Mouse (Mus musculus) forebrain, embryonic 14.5 days (tissue): Measurements from ENCODE around the gene Serac1. TPM values are rescaled to one million over a fixed set of nuclear protein-coding genes. Genes with fewer than 3 reads are reported as not detected.
"Not testable (repeated sequence)": the region's sequence is repeated elsewhere in the genome, so short reads cannot be mapped to it uniquely, and the experiment has no call there.

ENCODE experiments used
- ATAC-seq: fragments of 200-750 bp; cut with Nextera tagmentation; 2 replicates; pipeline ENCODE4 v1.8.0; 2017; ENCODE audit warnings: mild to moderate bottlenecking, moderate library complexity
- DNase-seq: peaks from one replicate; pipeline ENCODE4 v3.0.0-alpha.2; 2015; ENCODE audit warnings: low spot score
- H3K27ac ChIP-seq: fragments of 300-500 bp; sonication (generic); 2 replicates; pipeline ENCODE4 v1.5.1; 2014; ENCODE audit warnings: low read depth, mild to moderate bottlenecking, control low read depth, low read length, moderate library complexity
- H3K27me3 ChIP-seq: fragments of 300-500 bp; sonication (generic); replicated peaks from 2 replicates; pipeline ENCODE4 v1.6.1; 2014; ENCODE audit warnings: low read length, control low read depth, mixed read lengths; ENCODE audit not compliant: control insufficient read depth, insufficient read depth
- H3K36me3 ChIP-seq: fragments of 300-500 bp; sonication (generic); 2 replicates; pipeline ENCODE4 v1.6.1; 2014; ENCODE audit warnings: low read length, control low read depth; ENCODE audit not compliant: control insufficient read depth, insufficient read depth
- H3K4me1 ChIP-seq: fragments of 300-500 bp; sonication (generic); 2 replicates; pipeline ENCODE4 v1.6.1; 2014; ENCODE audit warnings: antibody characterized with exemption, low read length, control low read depth; ENCODE audit not compliant: control insufficient read depth, insufficient read depth
- H3K4me2 ChIP-seq: fragments of 300-500 bp; sonication (generic); 2 replicates; pipeline ENCODE4 v1.6.1; 2014; ENCODE audit warnings: mild to moderate bottlenecking, control low read depth, low read length
- H3K4me3 ChIP-seq: fragments of 300-500 bp; sonication (generic); 2 replicates; pipeline ENCODE4 v1.5.1; 2014; ENCODE audit warnings: low read depth, low read length, control low read depth
- H3K9ac ChIP-seq: fragments of 300-500 bp; sonication (generic); 2 replicates; pipeline ENCODE4 v1.6.1; 2014; ENCODE audit warnings: mild to moderate bottlenecking, low read length, control low read depth, moderate library complexity
- H3K9me3 ChIP-seq: fragments of 300-500 bp; sonication (generic); replicated peaks from 2 replicates; pipeline ENCODE4 v1.6.1; 2016; ENCODE audit warnings: low read length, control low read depth, mixed read lengths; ENCODE audit not compliant: control insufficient read depth
- WGBS: fragments of 180-500 bp; shearing (Covaris S2); extraction: QIAGEN DNeasy Blood & Tissue Kit; methylation state at CpG from one replicate; pipeline ENCODE4 v1.1.7; 2014; 5-methylcytosine and 5-hydroxymethylcytosine counted together
- polyA plus RNA-seq: library from polyadenylated mRNA; unstranded; fragments of >200 nt; fragmentation: Nextera tagmentation; extraction: Ambion mirVana; gene quantifications from 2 replicates; pipeline ENCODE4 v1.2.1, GENCODE M21; 2014

Serac1 gene
- polyA plus RNA-seq, 1 experiment from 2014 or later, result 8.1 TPM

GRCm38 (mm10) chr17:6037507-6037906, 42.0 kb downstream of the Serac1 start:
- no peaks in the 10 kb centered on the region for H3K9me3 ChIP-seq
- H3K36me3 ChIP-seq, result peaks cover 7% of the 10 kb centered on the region
- no peaks in the 10 kb centered on the region for H3K4me1 ChIP-seq
- no peak overlapping the region for H3K4me3 ChIP-seq
- no peak overlapping the region for H3K4me2 ChIP-seq
- H3K27me3 ChIP-seq, result no peaks in the 10 kb centered on the region
- no peak overlapping the region for H3K27ac ChIP-seq
- ATAC-seq (no peak), DNase-seq (no peak)
- H3K9ac ChIP-seq, result no peak overlapping the region
- 87% methylated on average over 10 of the region's 10 CpGs for WGBS

DNA sequence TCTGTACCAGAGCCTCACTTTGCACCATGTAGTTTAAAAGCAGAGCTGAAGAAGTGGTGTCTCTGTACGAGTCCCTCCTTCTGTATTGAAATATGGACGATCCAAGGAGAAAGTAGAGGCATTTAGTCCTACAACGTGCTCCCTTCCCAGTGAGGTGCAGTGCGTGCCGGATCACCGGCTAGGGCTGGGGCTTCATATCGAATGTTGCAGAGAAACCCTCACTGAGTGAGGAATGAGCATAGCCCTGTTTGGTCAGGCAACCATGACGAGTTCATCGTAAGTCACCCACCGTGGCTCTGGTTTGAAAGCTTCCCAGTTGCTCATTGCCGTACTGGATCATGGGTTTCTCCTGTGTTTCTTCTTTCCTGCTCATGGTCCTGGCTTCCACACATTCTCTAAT, 42.7 kb downstream of the Serac1 start:
- Histone ChIP-seq H3K27me3 (no peaks in the 10 kb centered on the region), H3K27ac (no peak overlapping the region), H3K9me3 (no peaks in the 10 kb centered on the region), H3K36me3 (peaks cover under 1% of the 10 kb centered on the region; the same call in 1 of the 2 replicates), H3K4me3 (no peak overlapping the region), H3K4me1 (no peaks in the 10 kb centered on the region), H3K4me2 (no peak overlapping the region), H3K9ac (no peak overlapping the region)
- no peak for ATAC-seq
- no peak for DNase-seq
- WGBS, result 91% methylated on average over 11 of the region's 11 CpGs

DNA sequence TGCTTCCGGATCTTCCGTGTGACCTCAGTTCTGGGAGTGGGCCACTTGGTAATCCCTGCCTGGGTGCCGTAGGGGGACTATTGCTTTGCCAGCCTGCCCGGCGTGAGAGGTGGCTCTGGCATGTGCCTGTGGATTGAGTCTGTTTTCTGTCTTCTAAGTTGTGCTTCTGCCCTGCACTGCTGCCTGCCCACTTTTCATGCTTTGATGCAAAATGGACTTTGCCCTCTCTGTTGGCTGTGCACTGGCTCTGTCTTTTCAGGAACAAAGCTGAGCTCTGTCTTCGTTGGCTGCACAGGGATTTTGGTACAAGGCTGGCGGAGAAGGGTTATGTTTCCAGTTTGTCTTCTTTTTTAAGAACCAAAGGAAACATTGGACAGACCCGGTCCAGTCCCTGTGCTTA, 43.1 kb downstream of the Serac1 start:
- DNase-seq (no peak), ATAC-seq (no peak)
- Histone ChIP-seq H3K9me3 (no peaks in the 10 kb centered on the region), H3K36me3 (no peaks in the 10 kb centered on the region), H3K4me3 (no peak overlapping the region), H3K4me2 (no peak overlapping the region), H3K4me1 (no peaks in the 10 kb centered on the region), H3K27me3 (no peaks in the 10 kb centered on the region), H3K9ac (no peak overlapping the region), H3K27ac (no peak overlapping the region)
- 88% methylated on average over 8 of the region's 8 CpGs for WGBS

DNA sequence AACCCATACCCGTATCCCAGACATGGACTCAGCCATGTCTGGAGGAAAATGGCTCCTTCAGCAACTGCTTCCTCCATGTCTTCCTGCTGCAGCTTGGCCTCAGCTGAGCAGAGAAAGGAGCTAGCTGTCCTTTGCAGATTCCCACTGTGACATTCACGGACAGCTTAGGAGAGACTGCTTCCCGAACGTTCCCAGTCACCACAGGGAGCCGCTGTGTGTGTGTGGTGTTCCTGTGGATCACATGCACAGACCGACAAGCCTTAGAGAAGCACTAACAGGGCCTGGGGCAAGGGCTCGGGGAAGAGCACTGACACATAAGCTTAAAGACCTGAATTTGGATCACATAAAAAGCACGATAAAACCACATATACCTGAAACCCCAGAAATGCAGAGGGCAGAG, 43.9 kb downstream of the Serac1 start:
- Histone ChIP-seq H3K27ac (no peak overlapping the region), H3K4me2 (no peak overlapping the region), H3K9ac (no peak overlapping the region), H3K4me1 (no peaks in the 10 kb centered on the region), H3K9me3 (no peaks in the 10 kb centered on the region), H3K27me3 (no peaks in the 10 kb centered on the region), H3K4me3 (no peak overlapping the region), H3K36me3 (no peaks in the 10 kb centered on the region)
- 30% methylated on average over 8 of the region's 8 CpGs for WGBS
- DNase-seq, result no peak
- no peak for ATAC-seq

- Histone ChIP-seq H3K36me3 (no peaks in the 10 kb centered on the region), H3K27me3 (no peaks in the 10 kb centered on the region), H3K4me1 (no peaks in the 10 kb centered on the region), H3K4me3 (no peak overlapping the region), H3K9me3 (no peaks in the 10 kb centered on the region), H3K27ac (no peak overlapping the region), H3K9ac (no peak overlapping the region), H3K4me2 (no peak overlapping the region)
- no peak for DNase-seq
- WGBS, result 83% methylated on average over 7 of the region's 7 CpGs
- ATAC-seq, result no peak
Observed at GRCm38 (mm10) chr17:6025831-6026230, 53.7 kb downstream of the Serac1 start.

DNA sequence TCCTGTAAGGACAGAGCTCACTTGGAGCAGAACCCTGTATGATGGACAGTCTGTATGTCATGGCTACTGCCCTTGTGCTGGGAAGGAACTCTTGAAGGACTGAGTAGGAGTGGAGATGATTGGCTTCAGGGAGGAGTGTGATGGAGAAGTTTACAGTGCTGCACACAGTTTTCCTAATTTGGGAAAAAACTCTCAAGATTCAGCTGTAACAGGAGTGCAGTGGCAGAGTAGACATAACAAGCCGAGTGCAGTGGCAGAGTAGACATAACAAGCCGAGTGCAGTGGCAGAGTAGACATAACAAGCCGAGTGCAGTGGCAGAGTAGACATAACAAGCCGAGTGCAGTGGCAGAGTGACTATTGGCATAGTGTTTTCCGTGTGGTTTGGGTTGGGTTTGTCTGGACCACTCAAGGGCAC, 58.2 kb downstream of the Serac1 start:
- H3K4me2 ChIP-seq, result peak overlapping the region; percentile 35; the same call in 1 of the 2 replicates
- WGBS, result 51% methylated on average over 5 of the region's 5 CpGs
- not testable (repeated sequence) for DNase-seq, H3K27ac ChIP-seq, H3K36me3 ChIP-seq, H3K9ac ChIP-seq, H3K4me1 ChIP-seq, H3K9me3 ChIP-seq, H3K4me3 ChIP-seq, H3K27me3 ChIP-seq
- peak; percentile 55 for ATAC-seq

DNA sequence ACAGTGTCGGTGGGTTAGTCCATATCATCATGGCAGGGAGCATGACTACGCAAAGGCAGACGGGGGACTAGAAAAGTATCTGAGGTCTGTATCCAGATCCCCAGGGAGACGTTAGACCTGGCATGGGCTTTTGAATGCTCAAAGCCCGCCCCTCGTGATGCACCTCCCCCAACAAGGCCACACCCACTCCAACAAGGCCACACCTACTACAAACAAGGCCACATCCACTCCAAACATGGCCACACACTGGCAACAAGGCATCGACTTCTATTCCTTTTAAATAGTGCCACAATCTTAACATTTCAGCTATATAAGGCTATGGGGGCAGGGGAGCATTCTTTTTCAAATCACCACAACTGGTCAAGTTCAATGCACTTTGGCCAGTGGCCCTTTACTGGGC, 58.9 kb downstream of the Serac1 start:
- Histone ChIP-seq H3K27me3 (no peaks in the 10 kb centered on the region), H3K4me3 (no peak overlapping the region), H3K9me3 (no peaks in the 10 kb centered on the region), H3K27ac (no peak overlapping the region), H3K36me3 (no peaks in the 10 kb centered on the region), H3K9ac (no peak overlapping the region), H3K4me2 (no peak overlapping the region), H3K4me1 (no peaks in the 10 kb centered on the region)
- DNase-seq, result no peak
- WGBS, result 57% methylated on average over 7 of the region's 7 CpGs
- no peak for ATAC-seq

- Histone ChIP-seq H3K36me3 (no peaks in the 10 kb centered on the region), H3K9me3 (no peaks in the 10 kb centered on the region), H3K27me3 (no peaks in the 10 kb centered on the region), H3K4me3 (no peak overlapping the region), H3K4me2 (no peak overlapping the region), H3K4me1 (no peaks in the 10 kb centered on the region), H3K27ac (no peak overlapping the region), H3K9ac (no peak overlapping the region)
- DNase-seq, result no peak
- no peak for ATAC-seq
- 72% methylated on average over 2 of the region's 2 CpGs for WGBS
Observed at GRCm38 (mm10) chr17:6019776-6020175, 59.8 kb downstream of the Serac1 start.

GRCm38 (mm10) chr17:6018348-6018747, 61.2 kb downstream of the Serac1 start:
- 71% methylated on average over 4 of the region's 4 CpGs for WGBS
- H3K36me3 ChIP-seq, result no peaks in the 10 kb centered on the region
- H3K4me1 ChIP-seq, result no peaks in the 10 kb centered on the region
- H3K4me2 ChIP-seq, result no peak overlapping the region
- H3K9me3 ChIP-seq, result no peaks in the 10 kb centered on the region
- no peak overlapping the region for H3K27ac ChIP-seq
- no peaks in the 10 kb centered on the region for H3K27me3 ChIP-seq
- no peak overlapping the region for H3K4me3 ChIP-seq
- DNase-seq (no peak), ATAC-seq (no peak)
- no peak overlapping the region for H3K9ac ChIP-seq
